Mouse (Mus musculus) neural tube, embryonic 11.5 days (tissue): ENCODE data around the gene Eif4a3. TPM values are rescaled to one million over a fixed set of nuclear protein-coding genes. Genes with fewer than 3 reads are reported as not detected.

ENCODE experiments used
- ATAC-seq: fragments of 200-750 bp; cut with Nextera tagmentation; 2 replicates; pipeline ENCODE4 v1.8.0; 2017; ENCODE audit warnings: moderate number of reproducible peaks, mild to moderate bottlenecking, moderate TSS enrichment, moderate library complexity; ENCODE audit not compliant: insufficient read depth, low FRiP score, low TSS enrichment
- DNase-seq: peaks from one replicate; pipeline ENCODE4 v3.0.0-alpha.2; 2015; ENCODE audit warnings: low spot score
- H3K27ac ChIP-seq: fragments of 300-500 bp; sonication (generic); 2 replicates; pipeline ENCODE4 v1.5.1; 2014; ENCODE audit warnings: low read depth, mild to moderate bottlenecking, low read length
- H3K27me3 ChIP-seq: fragments of 300-500 bp; sonication (generic); 2 replicates; pipeline ENCODE4 v1.6.1; 2014; ENCODE audit warnings: mild to moderate bottlenecking, low read length, mixed read lengths; ENCODE audit not compliant: control insufficient read depth, insufficient read depth
- H3K36me3 ChIP-seq: fragments of 300-500 bp; sonication (generic); 2 replicates; pipeline ENCODE4 v1.6.1; 2014; ENCODE audit warnings: mild to moderate bottlenecking, low read length, moderate library complexity, mixed read lengths; ENCODE audit not compliant: control insufficient read depth, insufficient read depth
- H3K4me1 ChIP-seq: fragments of 300-500 bp; sonication (generic); 2 replicates; pipeline ENCODE4 v1.6.1; 2014; ENCODE audit warnings: low read length, mixed read lengths; ENCODE audit not compliant: control insufficient read depth, insufficient read depth
- H3K4me2 ChIP-seq: fragments of 300-500 bp; sonication (generic); 2 replicates; pipeline ENCODE4 v1.6.1; 2014; ENCODE audit warnings: low read depth, mild to moderate bottlenecking, moderate library complexity
- H3K4me3 ChIP-seq: fragments of 300-500 bp; sonication (generic); 2 replicates; pipeline ENCODE4 v1.5.1; 2014; ENCODE audit warnings: low read depth, low read length
- H3K9ac ChIP-seq: fragments of 300-500 bp; sonication (generic); 2 replicates; pipeline ENCODE4 v1.6.1; 2014; ENCODE audit warnings: mild to moderate bottlenecking, low read length
- H3K9me3 ChIP-seq: fragments of 300-500 bp; sonication (generic); 2 replicates; pipeline ENCODE4 v1.6.1; 2016; ENCODE audit warnings: low read length; ENCODE audit not compliant: control insufficient read depth
- WGBS: fragments of 180-500 bp; shearing (Covaris S2); extraction: QIAGEN DNeasy Blood & Tissue Kit; methylation state at CpG from one replicate; pipeline ENCODE4 v1.1.7; 2014; 5-methylcytosine and 5-hydroxymethylcytosine counted together
- polyA plus RNA-seq: library from polyadenylated mRNA; unstranded; fragments of >200 nt; fragmentation: Nextera tagmentation; extraction: Ambion mirVana; gene quantifications from 2 replicates; pipeline ENCODE4 v1.2.1, GENCODE M21; 2014

Eif4a3 gene
- polyA plus RNA-seq = 402 and 421 TPM in 2 replicates

DNA sequence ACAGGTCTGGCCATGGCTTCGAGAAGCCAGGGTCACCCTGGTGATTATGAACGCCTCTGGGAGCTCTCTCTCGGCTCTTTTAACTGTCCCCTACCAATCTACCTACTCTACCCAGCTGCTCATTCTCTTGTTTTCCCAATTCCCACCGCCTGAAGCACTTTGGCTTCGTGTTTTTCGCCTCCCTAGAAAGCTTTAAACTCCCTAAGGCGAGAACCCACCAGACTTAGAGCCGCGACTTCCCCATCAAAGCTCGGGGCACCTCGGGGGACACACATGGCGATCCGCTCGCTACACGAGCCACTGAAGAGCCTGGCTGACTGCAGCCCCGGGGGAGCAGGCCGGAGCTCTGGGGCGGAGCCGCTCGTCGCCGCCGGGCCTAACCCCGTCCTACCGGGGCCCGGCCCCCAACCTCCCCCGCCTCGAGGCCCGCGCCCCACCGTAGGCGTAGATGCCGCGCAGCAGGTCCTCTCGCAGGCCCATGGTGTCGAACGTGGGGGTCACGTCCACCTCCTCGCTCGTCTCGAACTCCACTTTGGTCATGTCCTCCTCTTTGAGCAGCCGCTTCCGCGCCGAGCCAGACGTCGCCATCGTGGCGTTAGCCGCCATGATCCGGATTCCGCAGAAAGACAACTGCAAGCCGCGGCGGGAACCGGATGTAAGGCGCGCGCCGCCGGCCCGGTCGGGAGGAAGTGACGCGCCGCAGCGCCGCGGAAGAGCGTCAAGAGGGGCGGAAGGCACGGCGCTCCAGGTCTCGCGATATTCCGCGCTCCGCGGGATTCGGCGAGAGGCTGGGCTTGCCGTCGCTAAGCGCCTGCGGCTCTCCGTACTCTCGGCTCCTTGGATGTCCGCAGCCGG, at the start of gene Eif4a3:
Eif4a3 (minus strand) TSS at position 699 of the 855 bp plus-strand sequence.
- H3K9ac ChIP-seq = peak within 1 kb of the TSS; percentile 98
- H3K4me2 ChIP-seq = peak within 1 kb of the TSS; percentile 64
- H3K9me3 ChIP-seq = no peaks in the 10 kb centered on the region
- H3K36me3 ChIP-seq = peaks cover 16% of the 10 kb centered on the region
- DNase-seq (peak; percentile 100), ATAC-seq (peak; percentile 95)
- H3K4me1 ChIP-seq = peaks cover 2% of the 10 kb centered on the region; the same call in 1 of the 2 replicates
- no peaks in the 10 kb centered on the region for H3K27me3 ChIP-seq
- WGBS = under 1% methylated on average over 89 of the region's 89 CpGs
- H3K4me3 ChIP-seq = peak within 1 kb of the TSS; percentile 97
- peak within 1 kb of the TSS; percentile 86 for H3K27ac ChIP-seq

DNA sequence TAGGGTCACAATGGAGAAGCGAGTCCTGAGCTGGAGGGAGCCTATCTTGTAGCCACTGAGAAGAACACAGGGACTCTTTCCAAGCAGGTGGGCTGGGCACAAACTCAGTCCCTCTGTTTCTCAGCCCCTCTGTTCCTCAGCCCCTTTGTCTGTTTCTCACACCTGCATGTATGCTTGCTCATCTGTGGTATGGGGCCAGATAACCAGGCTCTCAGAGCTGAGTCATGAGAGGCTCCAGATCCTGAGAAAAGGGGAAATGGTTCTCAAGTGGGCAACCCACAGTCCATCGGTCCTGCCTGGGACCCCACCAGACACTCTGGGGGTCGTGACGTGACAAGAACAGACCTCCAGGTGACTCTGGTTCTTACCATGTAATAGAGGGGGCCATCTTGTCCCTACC, 47.2 kb upstream of the Eif4a3 start:
- Histone ChIP-seq H3K27ac (no peak overlapping the region), H3K36me3 (no peaks in the 10 kb centered on the region), H3K4me3 (no peak overlapping the region), H3K27me3 (no peaks in the 10 kb centered on the region), H3K9me3 (no peaks in the 10 kb centered on the region), H3K4me1 (no peaks in the 10 kb centered on the region), H3K9ac (no peak overlapping the region), H3K4me2 (no peak overlapping the region)
- DNase-seq (no peak), ATAC-seq (no peak)
- WGBS = 88% methylated on average over 4 of the region's 4 CpGs

DNA sequence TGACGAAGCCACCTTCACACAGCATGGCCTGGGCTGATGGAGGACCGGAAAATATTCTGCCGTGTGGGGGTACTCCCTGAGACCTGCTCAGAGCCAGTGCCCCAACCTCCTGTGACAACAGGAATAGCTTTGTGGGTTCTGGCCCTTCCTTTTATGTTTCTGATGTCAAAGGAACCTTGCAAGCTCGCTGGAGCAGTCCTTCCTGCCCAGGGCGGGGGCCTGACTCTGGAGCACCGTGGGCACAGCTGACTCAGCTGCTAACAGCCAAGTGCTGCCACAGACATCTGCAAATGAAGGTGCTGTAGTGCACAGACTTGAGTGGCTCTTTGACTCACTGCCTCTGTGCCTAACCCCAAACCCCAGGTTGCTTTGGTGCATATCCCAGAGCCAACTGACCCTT, 45.0 kb upstream of the Eif4a3 start:
- WGBS = 78% methylated on average over 6 of the region's 6 CpGs
- ATAC-seq (no peak), DNase-seq (no peak)
- H3K4me2 ChIP-seq = no peak overlapping the region
- no peak overlapping the region for H3K4me3 ChIP-seq
- H3K27ac ChIP-seq = no peak overlapping the region
- no peaks in the 10 kb centered on the region for H3K4me1 ChIP-seq
- no peaks in the 10 kb centered on the region for H3K27me3 ChIP-seq
- no peaks in the 10 kb centered on the region for H3K36me3 ChIP-seq
- H3K9ac ChIP-seq = no peak overlapping the region
- H3K9me3 ChIP-seq = no peaks in the 10 kb centered on the region

DNA sequence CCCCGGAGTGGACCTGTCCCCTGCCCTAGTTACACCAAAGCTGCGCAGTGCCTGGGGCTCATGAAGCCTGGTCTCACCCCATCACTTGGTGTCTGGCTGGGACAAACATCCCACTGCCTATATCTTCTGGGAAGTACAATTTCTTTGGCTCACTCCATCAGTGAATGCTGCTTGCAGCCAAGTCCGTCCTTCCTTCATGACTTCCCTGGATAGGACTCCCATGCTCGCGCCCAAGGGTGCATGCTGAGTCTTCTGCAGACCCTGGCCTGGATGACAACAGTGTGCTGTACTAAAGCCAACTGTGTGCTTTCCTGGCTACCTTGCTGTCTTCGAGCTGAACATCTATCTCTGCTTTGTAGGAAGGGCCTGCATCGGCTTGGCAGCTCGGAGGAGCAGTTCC, 44.3 kb upstream of the Eif4a3 start:
- H3K9me3 ChIP-seq = no peaks in the 10 kb centered on the region
- H3K4me2 ChIP-seq = no peak overlapping the region
- no peak overlapping the region for H3K27ac ChIP-seq
- H3K4me1 ChIP-seq = no peaks in the 10 kb centered on the region
- DNase-seq (no peak), ATAC-seq (no peak)
- 86% methylated on average over 8 of the region's 8 CpGs for WGBS
- no peaks in the 10 kb centered on the region for H3K36me3 ChIP-seq
- H3K4me3 ChIP-seq = no peak overlapping the region
- H3K27me3 ChIP-seq = no peaks in the 10 kb centered on the region
- H3K9ac ChIP-seq = no peak overlapping the region

DNA sequence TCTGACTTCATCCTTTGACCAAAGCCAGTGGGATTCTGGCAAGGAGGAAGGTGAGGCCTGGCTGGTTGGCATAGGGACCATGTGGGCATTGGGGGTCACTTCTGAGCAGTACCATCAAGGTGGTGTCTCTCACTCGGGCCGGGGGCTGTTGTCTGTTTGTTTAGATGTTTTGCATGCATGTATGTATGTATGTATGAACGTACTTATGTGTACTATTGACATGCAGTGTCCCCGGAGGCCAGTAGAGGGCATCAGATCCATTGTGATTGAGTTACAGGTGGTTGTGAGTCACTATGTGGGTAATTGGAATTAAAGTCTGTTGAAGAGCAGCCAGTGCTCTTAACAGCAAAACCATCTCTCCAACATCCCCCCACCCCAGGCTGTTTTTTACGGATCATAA, 39.7 kb upstream of the Eif4a3 start:
- peak; percentile 81 for DNase-seq

DNA sequence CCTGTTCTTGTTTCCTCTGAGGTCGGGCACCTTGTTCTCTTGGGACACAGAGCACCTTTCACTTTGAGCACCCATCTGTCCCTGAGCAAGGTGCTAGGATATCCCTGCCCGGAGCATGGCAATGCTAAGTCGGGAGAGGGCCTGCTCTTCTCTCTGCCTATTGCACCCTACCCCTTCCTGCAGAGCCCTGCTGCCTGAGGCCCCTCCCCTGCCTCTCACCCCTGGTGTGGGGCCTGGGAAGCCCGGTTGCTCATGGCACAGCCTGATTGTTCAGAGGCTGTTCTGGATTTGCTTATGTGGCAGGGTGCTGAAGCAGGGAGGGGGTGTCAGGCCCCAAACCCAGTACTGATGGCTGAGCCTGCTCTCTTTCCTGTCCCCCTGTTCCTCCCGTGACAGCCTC, 39.3 kb upstream of the Eif4a3 start:
- ATAC-seq (no peak), DNase-seq (no peak)
- H3K4me3 ChIP-seq = no peak overlapping the region
- H3K4me1 ChIP-seq = no peaks in the 10 kb centered on the region
- H3K9me3 ChIP-seq = no peaks in the 10 kb centered on the region
- 53% methylated on average over 5 of the region's 5 CpGs for WGBS
- H3K9ac ChIP-seq = no peak overlapping the region
- H3K36me3 ChIP-seq = no peaks in the 10 kb centered on the region
- no peak overlapping the region for H3K27ac ChIP-seq
- no peaks in the 10 kb centered on the region for H3K27me3 ChIP-seq
- no peak overlapping the region for H3K4me2 ChIP-seq

More for the DNA sequence above, 39.7 kb upstream of the Eif4a3 start:
- 4% methylated on average over 5 of the region's 5 CpGs for WGBS
- no peak overlapping the region for H3K4me3 ChIP-seq
- no peak for ATAC-seq
- no peak overlapping the region for H3K4me2 ChIP-seq
- no peak overlapping the region for H3K27ac ChIP-seq
- H3K9ac ChIP-seq = no peak overlapping the region
- H3K4me1 ChIP-seq = no peaks in the 10 kb centered on the region
- H3K27me3 ChIP-seq = no peaks in the 10 kb centered on the region
- H3K9me3 ChIP-seq = no peaks in the 10 kb centered on the region
- H3K36me3 ChIP-seq = no peaks in the 10 kb centered on the region

DNA sequence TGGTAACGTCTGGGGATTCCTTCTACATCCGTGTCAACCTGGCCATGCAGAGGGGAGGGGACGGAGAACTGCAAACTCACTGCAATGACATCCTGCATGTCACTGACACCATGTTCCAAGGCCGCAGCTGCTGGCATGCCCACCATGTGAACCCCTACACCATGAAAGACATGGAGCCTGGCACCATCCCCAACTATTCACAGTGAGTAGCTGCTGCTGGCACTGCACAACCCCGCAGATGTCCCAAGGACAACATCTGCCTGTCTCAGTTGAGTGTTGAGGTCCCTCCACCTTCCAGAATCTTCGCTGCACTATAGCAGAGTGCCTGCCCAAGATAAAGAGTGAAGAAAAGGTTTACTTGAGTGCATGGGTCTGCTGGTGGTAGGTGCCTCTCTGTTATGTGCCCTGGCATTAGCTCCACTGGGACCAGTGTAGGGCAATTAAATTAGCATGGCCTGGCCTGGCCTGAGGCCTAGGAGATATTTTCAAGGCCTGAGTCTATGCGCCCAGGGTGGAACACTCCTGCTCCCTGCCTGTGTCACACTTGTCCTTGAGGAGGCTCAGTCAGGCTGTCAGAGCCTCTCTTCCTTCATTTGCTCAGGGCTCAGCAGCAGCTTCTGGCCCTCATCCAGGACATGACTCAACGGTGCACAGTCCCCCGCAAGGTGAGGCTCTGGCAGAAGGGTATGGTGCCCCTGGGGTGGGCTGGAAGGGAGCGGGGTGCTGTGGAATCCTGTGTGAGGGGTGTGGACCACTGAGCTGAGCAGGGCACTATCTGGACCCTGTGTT, 38.6 kb upstream of the Eif4a3 start:
- no peaks in the 10 kb centered on the region for H3K9me3 ChIP-seq
- no peak for ATAC-seq
- no peaks in the 10 kb centered on the region for H3K4me1 ChIP-seq
- H3K27ac ChIP-seq = no peak overlapping the region
- no peak overlapping the region for H3K4me2 ChIP-seq
- 82% methylated on average over 10 of the region's 10 CpGs for WGBS
- H3K36me3 ChIP-seq = no peaks in the 10 kb centered on the region
- DNase-seq = no peak
- H3K4me3 ChIP-seq = no peak overlapping the region
- no peaks in the 10 kb centered on the region for H3K27me3 ChIP-seq
- no peak overlapping the region for H3K9ac ChIP-seq

DNA sequence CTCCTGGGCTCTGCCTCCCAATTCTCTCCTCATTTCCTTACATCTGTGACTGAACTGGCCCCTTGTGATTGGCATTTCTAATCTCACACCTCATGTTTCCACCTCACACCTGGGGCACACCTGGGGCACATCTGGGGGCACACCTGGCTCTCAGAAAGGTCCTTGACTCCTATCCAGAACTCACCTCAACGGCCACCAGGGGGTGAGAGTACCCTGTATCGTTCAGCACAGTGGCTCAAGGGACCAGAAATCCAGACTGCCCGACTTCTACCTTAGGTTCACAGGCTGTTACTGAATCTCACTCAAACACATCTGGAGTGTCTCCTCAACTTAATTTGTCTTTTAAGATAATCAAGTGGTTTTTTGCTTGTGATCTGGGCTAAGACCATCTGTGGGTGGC, 32.1 kb upstream of the Eif4a3 start:
- H3K4me1 ChIP-seq = no peaks in the 10 kb centered on the region
- no peaks in the 10 kb centered on the region for H3K27me3 ChIP-seq
- ATAC-seq = no peak
- 47% methylated on average over 3 of the region's 3 CpGs for WGBS
- H3K27ac ChIP-seq = no peak overlapping the region
- H3K4me2 ChIP-seq = no peak overlapping the region
- H3K36me3 ChIP-seq = no peaks in the 10 kb centered on the region
- H3K4me3 ChIP-seq = no peak overlapping the region
- no peak for DNase-seq
- H3K9ac ChIP-seq = no peak overlapping the region
- H3K9me3 ChIP-seq = no peaks in the 10 kb centered on the region
